Mouse (Mus musculus) large intestine, adult 2 months (tissue): ENCODE measurements around the gene Stum. TPM values are rescaled to one million over a fixed set of nuclear protein-coding genes. Genes with fewer than 3 reads are reported as not detected.

Experiments
- DNase-seq: peaks from one replicate; pipeline ENCODE4 v3.0.0-alpha.2; 2012; ENCODE audit warnings: low read depth, low spot score
- WGBS: fragments of 180-500 bp; shearing (Covaris S2); methylation state at CpG from one replicate; pipeline ENCODE4 v1.1.7; 2018; 5-methylcytosine and 5-hydroxymethylcytosine counted together
- polyA plus RNA-seq: library from polyadenylated mRNA; depleted of rRNA; stranded (reverse); fragments of >200 nt; gene quantifications from 2 replicates; pipeline ENCODE4 v1.2.3, GENCODE M21; 2012

Stum gene
- polyA plus RNA-seq, 1 experiment, result 6.3 TPM

- WGBS, result 70% methylated on average over 5 of the region's 5 CpGs
- no peak for DNase-seq
These were observed 17.3 kb upstream of the Stum start for GRCm38 (mm10) chr1:180500641-180501040.

- WGBS, result 86% methylated on average over 4 of the region's 4 CpGs
- no peak for DNase-seq
These were observed 16.9 kb upstream of the Stum start for GRCm38 (mm10) chr1:180500218-180500617.

GRCm38 (mm10) chr1:180499766-180500165, 16.5 kb upstream of the Stum start:
- DNase-seq, result no peak
- WGBS, result 92% methylated on average over 3 of the region's 3 CpGs

GRCm38 (mm10) chr1:180492777-180493176, 9.5 kb upstream of the Stum start:
- no peak for DNase-seq
- 20% methylated on average over 9 of the region's 9 CpGs for WGBS

GRCm38 (mm10) chr1:180485346-180485745, 2.0 kb upstream of the Stum start:
- 86% methylated on average over 5 of the region's 5 CpGs for WGBS
- DNase-seq, result no peak

- WGBS, result 6% methylated on average over 39 of the region's 39 CpGs
- DNase-seq, result no peak
These were observed 385 bp downstream of the Stum start for GRCm38 (mm10) chr1:180482840-180483398.

GRCm38 (mm10) chr1:180481956-180482355, 1.3 kb downstream of the Stum start:
- no peak for DNase-seq
- WGBS, result 34% methylated on average over 10 of the region's 10 CpGs

GRCm38 (mm10) chr1:180481331-180481730, 2.0 kb downstream of the Stum start:
- WGBS, result 71% methylated on average over 8 of the region's 8 CpGs
- no peak for DNase-seq

GRCm38 (mm10) chr1:180480325-180480724, 3.0 kb downstream of the Stum start:
- WGBS, result 49% methylated on average over 6 of the region's 6 CpGs
- DNase-seq, result no peak

GRCm38 (mm10) chr1:180473566-180473965, 9.7 kb downstream of the Stum start:
- no peak for DNase-seq

GRCm38 (mm10) chr1:180468004-180468403, 15.3 kb downstream of the Stum start:
- 74% methylated on average over 4 of the region's 4 CpGs for WGBS
- DNase-seq, result no peak

- DNase-seq, result no peak
- WGBS, result 78% methylated on average over 5 of the region's 5 CpGs
These were observed 17.7 kb downstream of the Stum start for GRCm38 (mm10) chr1:180465620-180466019.

- WGBS, result 89% methylated on average over 5 of the region's 5 CpGs
- no peak for DNase-seq
These were observed 18.9 kb downstream of the Stum start for GRCm38 (mm10) chr1:180464357-180464756.

GRCm38 (mm10) chr1:180462983-180463475, 20.3 kb downstream of the Stum start:
- 72% methylated on average over 5 of the region's 5 CpGs for WGBS

GRCm38 (mm10) chr1:180462396-180462795, 20.9 kb downstream of the Stum start:
- no peak for DNase-seq
- WGBS, result 27% methylated on average over 5 of the region's 5 CpGs

More at GRCm38 (mm10) chr1:180462983-180463475, 20.3 kb downstream of the Stum start:
- DNase-seq, result no peak

- no peak for DNase-seq
- WGBS, result 34% methylated on average over 5 of the region's 5 CpGs
These were observed 22.6 kb downstream of the Stum start for GRCm38 (mm10) chr1:180460721-180461120.

- 26% methylated on average over 3 of the region's 3 CpGs for WGBS
These were observed 24.6 kb downstream of the Stum start for GRCm38 (mm10) chr1:180458680-180459079.

GRCm38 (mm10) chr1:180458274-180458673, 25.0 kb downstream of the Stum start:
- WGBS, result 51% methylated on average over 6 of the region's 6 CpGs
- no peak for DNase-seq

More at GRCm38 (mm10) chr1:180458680-180459079, 24.6 kb downstream of the Stum start:
- no peak for DNase-seq

GRCm38 (mm10) chr1:180449641-180450040, 33.7 kb downstream of the Stum start:
- DNase-seq, result no peak
- WGBS, result 62% methylated on average over 2 of the region's 2 CpGs

- WGBS, result 60% methylated on average over 3 of the region's 3 CpGs
- DNase-seq, result no peak
These were observed 38.9 kb downstream of the Stum start for GRCm38 (mm10) chr1:180444411-180444810.

- DNase-seq, result no peak
- 58% methylated on average over 4 of the region's 4 CpGs for WGBS
These were observed 43.8 kb downstream of the Stum start for GRCm38 (mm10) chr1:180439496-180439895.

- no peak for DNase-seq
- 16% methylated on average over 9 of the region's 9 CpGs for WGBS
These were observed 48.4 kb downstream of the Stum start for GRCm38 (mm10) chr1:180434925-180435324.
